Mouse (Mus musculus) frontal cortex, postnatal 25 days (tissue): Measurements from ENCODE around the gene Dnajb1.
"Not testable (repeated sequence)": the region's sequence is repeated elsewhere in the genome, so short reads cannot be mapped to it uniquely, and the experiment has no call there.

Source experiments
- DNase-seq, 2 experiments: peaks; one replicate each; pipeline ENCODE4 v3.0.0; 2022; ENCODE audit warnings: low spot score in 2 of 2

Dnajb1 gene

GRCm38 (mm10) chr8:83578131-83579055 is 29.6 kb upstream of the Dnajb1 start:
- peak; percentile 3 to 4 for DNase-seq

- DNase-seq, result no peak
Measured at GRCm38 (mm10) chr8:83579676-83580075, 28.3 kb upstream of the Dnajb1 start.

DNA sequence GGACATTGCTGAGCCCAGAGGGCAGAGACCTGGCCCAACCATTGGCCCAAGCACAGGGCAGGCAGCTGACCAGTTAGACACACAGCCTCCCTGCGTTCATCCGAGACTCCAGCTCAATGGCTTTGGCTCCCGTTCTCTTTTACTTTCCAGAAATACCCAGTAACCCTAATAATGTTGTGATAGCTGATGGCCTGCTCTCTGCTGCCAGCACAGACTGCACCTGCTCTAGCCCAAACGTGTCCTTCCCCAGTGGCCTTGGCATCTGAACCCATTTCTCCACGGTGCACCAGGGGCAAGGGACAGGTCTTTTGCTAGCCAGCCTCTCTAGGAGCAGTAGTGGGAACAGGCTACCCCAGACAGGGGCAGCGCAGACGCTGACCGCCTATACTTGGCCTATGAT is 27.2 kb upstream of the Dnajb1 start:
- peak; percentile 1 to 2 for DNase-seq

DNA sequence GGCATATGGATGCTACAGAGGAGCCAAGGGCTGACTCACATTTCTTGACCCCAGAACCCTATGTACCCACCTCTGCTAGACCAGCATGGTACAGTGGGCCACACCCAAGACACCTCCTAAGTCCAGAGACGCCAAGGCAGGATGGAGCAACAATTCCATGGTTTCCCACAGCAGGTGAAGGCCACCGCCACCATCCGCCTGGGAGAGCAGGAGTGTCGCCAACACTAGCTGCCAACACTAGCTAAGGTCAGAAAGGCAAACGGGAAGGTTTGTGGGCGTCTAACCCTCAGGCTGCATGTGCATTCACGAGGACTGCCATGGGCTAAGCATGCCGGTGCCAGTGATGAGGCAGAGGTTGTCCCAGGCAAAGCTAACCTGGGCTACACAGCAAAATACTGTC is 25.8 kb upstream of the Dnajb1 start:
- DNase-seq, result no peak

GRCm38 (mm10) chr8:83583236-83583635 is 24.8 kb upstream of the Dnajb1 start:
- no peak for DNase-seq

GRCm38 (mm10) chr8:83584771-83585170 is 23.2 kb upstream of the Dnajb1 start:
- no peak for DNase-seq

DNA sequence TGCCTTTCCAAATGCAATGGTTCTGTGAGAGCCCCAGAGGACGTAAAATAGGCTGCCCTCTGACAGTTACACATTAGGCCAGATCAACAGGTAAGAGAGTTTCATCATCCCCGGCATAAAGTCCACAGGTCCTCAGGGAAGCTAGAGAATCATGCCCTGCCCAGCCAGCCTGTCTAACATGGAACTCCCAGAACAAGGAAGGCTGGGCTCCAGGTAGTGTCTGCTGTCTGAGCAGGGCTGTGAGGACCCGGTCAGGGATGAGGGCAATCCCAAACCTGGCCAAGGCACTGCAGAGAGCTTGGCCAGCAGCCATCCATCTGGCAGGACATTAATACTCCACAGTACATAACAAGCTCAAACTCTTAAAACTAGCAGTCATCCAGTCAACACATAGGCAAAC is 22.7 kb upstream of the Dnajb1 start:
- no peak for DNase-seq

- DNase-seq, result no peak
Measured at GRCm38 (mm10) chr8:83587644-83588043, 20.3 kb upstream of the Dnajb1 start.

GRCm38 (mm10) chr8:83588886-83589285 is 19.1 kb upstream of the Dnajb1 start:
- DNase-seq, result no peak

- DNase-seq, result no peak
Measured at GRCm38 (mm10) chr8:83590488-83591023, 17.4 kb upstream of the Dnajb1 start.

- no peak for DNase-seq
Measured at GRCm38 (mm10) chr8:83592682-83593081, 15.3 kb upstream of the Dnajb1 start.

DNA sequence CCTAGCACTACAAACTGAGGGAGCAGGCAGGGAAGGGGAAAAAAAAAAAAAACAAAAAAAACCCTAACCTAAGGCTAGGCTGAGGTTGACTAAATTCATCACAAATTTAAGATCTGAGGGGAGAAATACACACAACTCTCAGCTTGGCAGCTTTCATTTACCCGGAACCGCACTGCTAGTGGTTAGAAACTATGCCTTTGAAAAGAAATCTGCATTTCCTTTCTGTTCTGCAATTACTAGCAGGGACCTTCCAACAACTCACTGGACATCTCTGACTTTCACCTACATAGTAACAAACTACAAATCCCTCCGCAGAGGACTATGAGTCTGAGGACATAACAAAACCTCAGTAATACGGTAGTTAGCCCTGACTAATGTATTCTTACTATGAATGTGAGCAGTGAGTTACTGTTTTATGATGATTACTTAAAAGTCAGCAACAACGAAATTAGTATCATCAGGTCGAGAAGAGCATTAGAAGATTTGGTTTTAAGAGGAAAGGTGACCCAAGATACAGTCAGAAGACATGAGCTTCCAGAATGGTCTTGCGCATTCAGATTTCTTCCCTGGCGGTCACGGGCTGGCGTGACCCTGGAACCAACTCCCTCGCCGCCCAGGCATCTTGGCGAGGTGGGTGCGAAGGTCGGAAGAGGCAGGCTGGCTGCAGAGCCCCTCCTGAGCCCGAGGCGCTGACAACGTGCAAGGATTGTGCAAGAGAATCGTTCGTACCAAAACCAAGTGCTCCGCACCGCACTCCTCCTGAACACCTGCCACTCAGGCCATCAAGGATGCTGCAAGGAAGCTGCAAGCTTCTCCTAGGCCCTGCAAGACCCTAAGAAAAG is 14.4 kb upstream of the Dnajb1 start:
- DNase-seq, result no peak

DNA sequence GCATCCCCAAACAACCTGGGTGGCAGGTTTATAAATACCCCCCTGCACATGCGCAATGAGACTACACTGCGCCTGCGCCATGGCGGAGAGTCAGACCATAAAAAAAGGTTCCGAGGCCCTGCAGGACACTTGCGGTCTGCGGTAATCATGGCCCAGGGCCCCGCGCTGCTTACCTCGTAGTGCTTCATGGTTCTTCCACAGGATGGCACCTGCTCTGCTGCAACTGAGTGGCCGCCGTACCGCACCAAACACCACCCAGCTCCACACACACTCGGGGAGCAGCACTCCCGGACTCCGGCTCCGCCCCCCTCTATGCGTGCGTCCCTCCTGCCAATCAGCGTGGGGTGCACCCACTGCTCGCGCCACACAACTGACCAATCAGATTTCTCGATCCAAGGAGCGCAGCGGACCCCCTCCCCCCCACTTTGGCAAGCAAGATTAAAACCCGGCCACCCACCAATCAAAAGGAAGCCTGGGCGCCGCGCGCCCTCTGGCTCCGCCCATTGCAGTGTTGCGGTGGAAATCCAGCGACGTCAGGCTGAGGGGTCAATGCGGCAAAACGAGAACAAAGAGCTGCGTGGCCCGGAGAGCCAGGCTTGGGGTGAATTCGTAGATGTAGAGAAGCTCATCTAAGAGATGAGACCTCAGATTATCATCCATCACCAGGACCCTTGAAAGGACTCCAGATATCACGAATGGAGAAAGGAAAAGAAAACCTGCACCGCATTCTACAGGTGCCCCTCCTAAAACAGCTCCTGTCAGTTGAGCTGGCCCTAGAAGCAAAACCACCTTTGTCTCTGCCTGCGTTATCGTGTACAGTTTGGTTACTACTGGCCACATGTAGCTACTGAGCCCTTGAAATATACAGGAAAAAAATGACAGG is 13.6 kb upstream of the Dnajb1 start:
- peak; percentile 91 to 96 for DNase-seq

DNA sequence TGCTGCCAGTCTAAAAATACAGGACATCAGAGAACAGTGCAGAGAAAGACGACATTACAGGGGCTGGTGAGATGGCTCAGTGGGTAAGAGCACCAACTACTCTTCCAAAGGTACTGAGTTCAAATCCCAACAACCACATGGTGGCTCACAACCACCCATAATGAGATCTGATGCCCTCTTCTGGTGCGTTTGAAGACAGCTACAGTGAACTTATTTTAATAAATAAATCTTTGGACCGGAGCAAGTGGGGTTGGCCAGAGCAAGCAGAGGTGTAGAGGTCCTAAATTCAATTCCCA is 13.0 kb upstream of the Dnajb1 start:
- not testable (repeated sequence) for DNase-seq

- DNase-seq, result no peak
Measured at GRCm38 (mm10) chr8:83596369-83596768, 11.6 kb upstream of the Dnajb1 start.

DNA sequence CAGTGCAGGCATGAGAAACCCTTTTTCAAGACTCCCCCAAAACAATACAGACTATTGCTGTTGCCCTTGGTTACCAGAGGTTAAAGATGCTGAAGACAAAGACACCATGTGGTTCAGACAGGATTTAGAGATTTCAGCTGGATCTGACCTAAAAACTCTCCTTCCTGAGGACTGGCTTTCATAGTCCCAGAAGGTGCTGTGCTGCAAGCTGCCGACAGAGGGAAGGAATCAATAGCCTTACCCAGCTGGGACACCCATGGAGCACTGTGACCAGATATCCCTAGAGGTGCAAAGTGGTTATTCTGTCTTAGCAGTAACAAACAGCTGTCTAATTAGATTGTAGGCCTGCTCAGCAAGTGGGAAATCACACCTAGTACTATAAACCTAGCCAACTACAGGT is 9.8 kb upstream of the Dnajb1 start:
- no peak for DNase-seq

GRCm38 (mm10) chr8:83599814-83600213 is 8.2 kb upstream of the Dnajb1 start:
- no peak for DNase-seq

- no peak for DNase-seq
Measured at GRCm38 (mm10) chr8:83602650-83603029, 5.4 kb upstream of the Dnajb1 start.

- peak in 1 of 2 experiments; percentile 65 for DNase-seq
Measured at GRCm38 (mm10) chr8:83608398-83608829, 421 bp downstream of the Dnajb1 start.

DNA sequence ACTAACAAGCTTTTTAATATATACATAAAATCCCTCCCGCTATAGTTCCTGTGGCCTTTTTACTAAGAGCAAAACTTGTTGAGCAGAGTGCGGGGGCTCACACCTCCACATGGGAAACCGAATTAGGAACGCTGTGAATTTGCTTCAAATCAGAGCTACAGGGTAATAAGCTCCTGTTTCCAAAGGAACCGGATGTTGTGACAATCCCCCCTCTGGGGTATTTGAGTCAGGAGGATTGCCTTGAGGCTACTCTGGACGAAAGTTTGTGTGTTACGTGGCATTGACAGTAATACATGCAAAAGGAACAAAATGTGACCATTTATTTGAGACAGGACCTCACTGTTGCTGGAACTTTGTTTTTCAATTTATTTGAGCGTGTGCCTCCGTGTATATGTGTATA is 1.1 kb downstream of the Dnajb1 start:
- no peak for DNase-seq

GRCm38 (mm10) chr8:83609547-83610180 is 1.7 kb downstream of the Dnajb1 start:
- no peak for DNase-seq
